Mouse (Mus musculus) stomach, embryonic 16.5 days (tissue): ENCODE results near the gene Frzb. TPM values are rescaled to one million over a fixed set of nuclear protein-coding genes. Genes with fewer than 3 reads are reported as not detected.

Experiments used
- ATAC-seq: fragments of 200-750 bp; cut with Nextera tagmentation; 2 replicates; pipeline ENCODE4 v1.8.0; 2017; ENCODE audit warnings: moderate number of reproducible peaks, moderate TSS enrichment; ENCODE audit not compliant: insufficient read depth, low FRiP score
- H3K27ac ChIP-seq: fragments of 300-500 bp; sonication (generic); 2 replicates; pipeline ENCODE4 v1.5.1; 2014; ENCODE audit warnings: low read length
- H3K27me3 ChIP-seq: fragments of 300-500 bp; sonication (generic); 2 replicates; pipeline ENCODE4 v1.6.1; 2014; ENCODE audit warnings: low read length, control low read depth, mixed read lengths; ENCODE audit not compliant: control insufficient read depth, insufficient read depth
- H3K36me3 ChIP-seq: fragments of 300-500 bp; sonication (generic); 2 replicates; pipeline ENCODE4 v1.6.1; 2014; ENCODE audit warnings: low read length; ENCODE audit not compliant: control insufficient read depth, insufficient read depth
- H3K4me1 ChIP-seq: fragments of 300-500 bp; sonication (generic); 2 replicates; pipeline ENCODE4 v1.6.1; 2014; ENCODE audit warnings: low read length, control low read depth, mixed read lengths; ENCODE audit not compliant: control insufficient read depth, insufficient read depth
- H3K4me2 ChIP-seq: fragments of 300-500 bp; sonication (generic); 2 replicates; pipeline ENCODE4 v1.6.1; 2014; ENCODE audit warnings: low read depth, low read length, mixed read lengths
- H3K4me3 ChIP-seq: fragments of 300-500 bp; sonication (generic); replicated peaks from 2 replicates; pipeline ENCODE4 v1.5.1; 2014; ENCODE audit warnings: mild to moderate bottlenecking, low read length
- H3K9ac ChIP-seq: fragments of 300-500 bp; sonication (generic); 2 replicates; pipeline ENCODE4 v1.6.1; 2014; ENCODE audit warnings: low read length
- H3K9me3 ChIP-seq: fragments of 300-500 bp; sonication (generic); replicated peaks from 2 replicates; pipeline ENCODE4 v1.6.1; 2016; ENCODE audit warnings: low read length, control low read depth; ENCODE audit not compliant: control insufficient read depth
- WGBS: fragments of 180-500 bp; shearing (Covaris S2); extraction: QIAGEN DNeasy Blood & Tissue Kit; methylation state at CpG from one replicate; pipeline ENCODE4 v1.1.7; 2014; 5-methylcytosine and 5-hydroxymethylcytosine counted together
- polyA plus RNA-seq: library from polyadenylated mRNA; unstranded; fragments of >200 nt; fragmentation: Nextera tagmentation; extraction: Ambion mirVana; gene quantifications from 2 replicates; pipeline ENCODE4 v1.2.1, GENCODE M21; 2015

The Frzb gene
- polyA plus RNA-seq, 1 experiment from 2014 or later = 6.5 TPM

DNA sequence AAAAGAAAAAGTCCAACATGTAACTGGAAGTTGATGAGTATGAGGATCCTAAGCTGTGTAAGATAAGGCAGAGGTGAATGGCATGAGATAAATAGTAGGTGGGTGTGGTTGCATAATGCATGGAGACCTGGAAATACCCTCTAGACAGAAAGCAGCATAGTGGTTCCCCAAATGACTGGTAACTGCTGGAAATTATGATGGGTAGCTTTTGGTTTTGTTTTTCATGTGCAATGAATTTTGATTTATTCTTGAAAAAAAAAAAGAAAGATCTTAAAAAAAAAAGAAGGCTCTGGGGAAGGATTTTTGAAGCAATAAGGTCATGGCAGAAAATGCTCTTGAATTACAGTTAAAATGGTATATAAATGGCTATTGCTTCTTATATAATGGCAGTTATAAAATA, 72.5 kb downstream of the Frzb start:
- no peak for ATAC-seq
- H3K4me3 ChIP-seq = no peak overlapping the region
- H3K27me3 ChIP-seq = no peaks in the 10 kb centered on the region

DNA sequence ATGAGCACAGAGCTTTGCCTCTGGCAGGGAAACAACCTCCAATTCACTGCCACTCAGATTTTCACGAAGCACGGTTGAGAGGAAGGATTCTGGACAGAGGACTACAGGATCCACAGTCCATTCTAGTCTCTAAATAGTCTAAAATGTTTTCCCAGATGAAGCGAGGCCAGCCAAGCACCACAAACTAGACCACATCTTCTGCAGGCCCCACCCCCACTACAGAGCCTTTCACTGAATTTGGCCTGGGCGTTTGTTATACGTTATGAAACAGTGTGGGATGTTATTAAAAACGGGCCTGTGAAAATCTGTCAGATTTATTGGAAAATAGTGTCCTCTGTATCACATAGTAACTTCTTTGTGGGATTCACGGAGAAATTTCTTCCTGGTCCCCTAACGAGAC, 76.0 kb downstream of the Frzb start:
- H3K4me1 ChIP-seq = no peaks in the 10 kb centered on the region
- WGBS = 74% methylated on average over 8 of the region's 8 CpGs
- H3K9ac ChIP-seq = no peak overlapping the region
- no peak overlapping the region for H3K27ac ChIP-seq
- H3K4me3 ChIP-seq = no peak overlapping the region
- H3K9me3 ChIP-seq = no peaks in the 10 kb centered on the region
- ATAC-seq = no peak
- H3K27me3 ChIP-seq = no peaks in the 10 kb centered on the region
- no peaks in the 10 kb centered on the region for H3K36me3 ChIP-seq
- H3K4me2 ChIP-seq = no peak overlapping the region

More for the DNA sequence above, 72.5 kb downstream of the Frzb start:
- Histone ChIP-seq H3K4me1 (no peaks in the 10 kb centered on the region), H3K4me2 (no peak overlapping the region), H3K36me3 (no peaks in the 10 kb centered on the region), H3K9ac (no peak overlapping the region), H3K27ac (no peak overlapping the region), H3K9me3 (0 out of 2 replicates have a peak, but pooled peaks cover 2% of the 10 kb centered on the region)

Other genes with a start within 250 kb of the Frzb start
- 0.10 TPM in 1 of 2 replicates, not detected in the other for gene Prdx6b, start 155.2 kb downstream of the Frzb start, polyA plus RNA-seq
- gene Dnajc10, start 132.2 kb downstream of the Frzb start, polyA plus RNA-seq = 82.4 and 88.0 TPM in 2 replicates
- gene Nckap1, start 133.8 kb upstream of the Frzb start, polyA plus RNA-seq = 43.8 and 43.9 TPM in 2 replicates
- gene Dusp19, start 169.4 kb upstream of the Frzb start, polyA plus RNA-seq = 15.4 and 16.7 TPM in 2 replicates
- gene Nup35, start 169.6 kb upstream of the Frzb start, polyA plus RNA-seq = 35.6 and 37.6 TPM in 2 replicates